Mouse (Mus musculus) midbrain, embryonic 14.5 days (tissue): ENCODE data around the gene Ifna16. TPM values are rescaled to one million over a fixed set of nuclear protein-coding genes. Genes with fewer than 3 reads are reported as not detected.
A peak's percentile ranks its signal among the peaks of the same experiment; 100 is the strongest.

Experiments
- ATAC-seq: fragments of 200-750 bp; cut with Nextera tagmentation; 2 replicates; pipeline ENCODE4 v1.8.0; 2017; ENCODE audit warnings: moderate number of reproducible peaks, moderate library complexity; ENCODE audit not compliant: low FRiP score, low TSS enrichment
- DNase-seq: peaks from one replicate; pipeline ENCODE4 v3.0.0-alpha.2; 2015
- H3K27ac ChIP-seq: fragments of 300-500 bp; sonication (generic); replicated peaks from 2 replicates; pipeline ENCODE4 v1.5.1; 2014; ENCODE audit warnings: mild to moderate bottlenecking, low read depth, low read length, moderate library complexity
- H3K27me3 ChIP-seq: fragments of 300-500 bp; sonication (generic); 2 replicates; pipeline ENCODE4 v1.6.1; 2014; ENCODE audit warnings: low read length, control low read depth, mixed read lengths; ENCODE audit not compliant: control insufficient read depth, insufficient read depth
- H3K36me3 ChIP-seq: fragments of 300-500 bp; sonication (generic); 2 replicates; pipeline ENCODE4 v1.6.1; 2014; ENCODE audit warnings: low read length, control low read depth; ENCODE audit not compliant: control insufficient read depth, insufficient read depth
- H3K4me1 ChIP-seq: fragments of 300-500 bp; sonication (generic); 2 replicates; pipeline ENCODE4 v1.6.1; 2014; ENCODE audit warnings: mild to moderate bottlenecking, antibody characterized with exemption, low read length, control low read depth; ENCODE audit not compliant: control insufficient read depth, insufficient read depth
- H3K4me2 ChIP-seq: fragments of 300-500 bp; sonication (generic); 2 replicates; pipeline ENCODE4 v1.6.1; 2014; ENCODE audit warnings: mild to moderate bottlenecking, low read length, moderate library complexity
- H3K4me3 ChIP-seq: fragments of 300-500 bp; sonication (generic); replicated peaks from 2 replicates; pipeline ENCODE4 v1.5.1; 2014; ENCODE audit warnings: low read depth, low read length
- H3K9ac ChIP-seq: fragments of 300-500 bp; sonication (generic); replicated peaks from 2 replicates; pipeline ENCODE4 v1.6.1; 2014; ENCODE audit warnings: mild to moderate bottlenecking, low read length, moderate library complexity
- H3K9me3 ChIP-seq: fragments of 300-500 bp; sonication (generic); 2 replicates; pipeline ENCODE4 v1.6.1; 2016; ENCODE audit warnings: low read length, control low read depth, mixed read lengths; ENCODE audit not compliant: control insufficient read depth
- WGBS: fragments of 180-500 bp; shearing (Covaris S2); extraction: QIAGEN DNeasy Blood & Tissue Kit; methylation state at CpG from one replicate; pipeline ENCODE4 v1.1.7; 2014; 5-methylcytosine and 5-hydroxymethylcytosine counted together
- polyA plus RNA-seq: library from polyadenylated mRNA; unstranded; fragments of >200 nt; fragmentation: Nextera tagmentation; extraction: Ambion mirVana; gene quantifications from 2 replicates; pipeline ENCODE4 v1.2.1, GENCODE M21; 2014

Ifna16 gene
- polyA plus RNA-seq, result not detected in 2 replicates

DNA sequence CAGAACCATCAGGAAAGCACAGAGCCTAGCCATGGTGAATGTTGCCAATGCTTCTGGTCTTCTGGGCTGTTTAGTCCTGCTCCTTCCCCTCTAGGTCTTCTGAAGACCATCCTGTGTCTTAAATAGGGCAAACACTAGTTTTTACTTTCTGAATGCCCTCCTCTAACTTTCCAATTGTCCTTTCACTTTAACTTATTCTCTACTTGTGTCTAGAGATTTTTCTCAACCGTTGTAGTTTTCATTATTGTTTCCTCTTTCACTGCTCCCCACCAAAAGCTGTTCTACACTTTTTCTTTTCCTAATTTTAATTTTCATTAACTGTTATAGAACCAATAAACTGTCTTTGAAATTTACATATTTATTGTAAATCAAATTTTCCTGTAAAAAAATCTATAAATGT lies at the start of gene Ifna16:
Gene Ifna16, minus strand, starts transcription at position 101 of the 400 bp plus-strand sequence.
- 79% methylated on average over 1 of the region's 1 CpGs for WGBS
- Histone ChIP-seq H3K9ac (no peak within 1 kb of the TSS), H3K27me3 (no peaks in the 10 kb centered on the region), H3K4me1 (no peaks in the 10 kb centered on the region), H3K4me3 (no peak within 1 kb of the TSS), H3K27ac (no peak within 1 kb of the TSS), H3K4me2 (no peak within 1 kb of the TSS), H3K9me3 (no peaks in the 10 kb centered on the region), H3K36me3 (no peaks in the 10 kb centered on the region)
- no peak for ATAC-seq
- no peak for DNase-seq

DNA sequence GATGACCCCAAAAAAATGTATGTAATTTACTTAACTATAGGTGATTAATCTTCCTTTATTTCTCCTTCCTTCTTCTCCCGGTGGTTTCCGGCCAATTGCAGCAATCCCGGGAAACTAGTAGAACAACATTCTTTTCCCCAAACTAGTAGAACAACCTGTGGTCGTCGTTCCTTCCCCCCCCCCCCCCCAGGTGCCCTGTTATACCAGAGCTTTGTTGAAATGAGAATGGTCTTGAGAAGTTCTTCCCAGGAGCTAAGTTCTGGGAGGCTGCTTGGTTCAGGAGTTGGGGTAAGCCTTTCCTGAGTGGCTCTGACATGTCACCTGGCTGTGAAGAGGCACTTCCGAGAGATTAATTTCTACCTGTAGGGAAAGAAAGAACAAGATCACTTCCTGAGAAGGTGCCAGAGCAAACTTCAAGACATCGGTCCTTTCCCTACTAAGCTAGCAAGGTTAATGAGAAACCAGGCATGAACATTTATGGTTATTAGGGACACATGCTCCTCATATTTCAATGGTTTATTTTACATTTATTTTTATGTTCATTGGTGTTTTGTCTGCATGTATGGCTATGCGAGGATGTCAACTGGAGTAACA lies 46.9 kb upstream of the Ifna16 start:
- Histone ChIP-seq H3K27ac (no peak overlapping the region), H3K36me3 (peaks cover 7% of the 10 kb centered on the region), H3K4me1 (peaks cover 23% of the 10 kb centered on the region), H3K4me2 (no peak overlapping the region), H3K9me3 (no peaks in the 10 kb centered on the region), H3K4me3 (no peak overlapping the region), H3K9ac (no peak overlapping the region), H3K27me3 (no peaks in the 10 kb centered on the region)
- no peak for ATAC-seq
- 70% methylated on average over 8 of the region's 8 CpGs for WGBS
- DNase-seq, result no peak

DNA sequence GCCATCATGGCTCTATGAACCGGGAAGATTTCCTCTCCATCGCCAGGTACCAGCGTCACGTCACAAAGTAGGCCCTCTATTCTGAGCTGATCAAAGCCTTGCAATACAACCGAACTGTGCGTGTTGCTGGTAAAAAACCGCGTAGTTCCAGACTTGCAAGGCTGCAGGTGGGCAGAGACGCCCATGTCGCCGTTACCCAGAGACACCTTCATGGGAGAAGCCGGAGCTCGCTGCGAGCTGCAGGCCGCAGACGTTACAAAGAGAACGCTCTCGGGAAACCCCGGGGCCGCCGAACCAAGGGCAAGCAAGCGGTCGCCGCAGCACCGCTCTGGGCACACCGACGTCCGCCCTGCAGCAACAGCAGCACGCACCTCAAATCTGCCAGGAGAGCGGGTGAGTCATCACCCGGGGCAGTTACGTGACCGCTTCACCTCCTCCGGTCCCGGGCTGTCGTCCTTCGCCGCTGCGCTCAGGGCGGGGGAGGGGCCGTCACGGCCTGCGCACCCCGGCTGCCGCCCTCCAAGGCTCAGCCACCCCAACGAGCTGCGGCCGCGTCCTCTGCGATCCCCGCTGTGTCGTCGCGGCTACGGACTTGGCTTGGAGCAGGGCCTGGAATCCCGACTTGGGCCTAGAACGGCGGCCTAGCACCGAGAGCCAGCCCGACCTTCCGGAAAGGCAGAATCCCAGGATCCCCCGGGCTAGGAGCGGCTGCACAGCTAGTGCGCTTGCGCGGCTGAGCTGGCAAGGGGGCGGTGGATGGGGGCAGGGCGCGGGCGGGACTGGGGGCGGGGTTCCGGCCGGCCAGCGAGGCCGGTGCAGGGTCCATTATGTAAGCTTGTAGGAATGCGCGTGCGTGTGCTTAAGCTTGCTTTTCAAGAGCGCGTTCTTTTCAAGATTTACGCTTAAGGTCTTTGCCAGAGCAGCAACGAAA lies 45.3 kb upstream of the Ifna16 start, which contains the start of the genes Gm26566 and Klhl9:
Gene Gm26566, plus strand, starts transcription at position 15 of the 931 bp plus-strand sequence.
Gene Klhl9, minus strand, starts transcription at position 675 of the 931 bp plus-strand sequence.
- Histone ChIP-seq H3K9me3 (no peaks in the 10 kb centered on the region), H3K27me3 (no peaks in the 10 kb centered on the region), H3K9ac (peak within 1 kb of the TSS; percentile 98), H3K4me3 (peak within 1 kb of the TSS; percentile 98), H3K36me3 (peaks cover 11% of the 10 kb centered on the region), H3K4me2 (peak within 1 kb of the TSS; percentile 93), H3K4me1 (peaks cover 33% of the 10 kb centered on the region), H3K27ac (peak within 1 kb of the TSS; percentile 97)
- WGBS, result under 1% methylated on average over 82 of the region's 82 CpGs
- DNase-seq, result peak; percentile 98
- ATAC-seq, result peak; percentile 96

DNA sequence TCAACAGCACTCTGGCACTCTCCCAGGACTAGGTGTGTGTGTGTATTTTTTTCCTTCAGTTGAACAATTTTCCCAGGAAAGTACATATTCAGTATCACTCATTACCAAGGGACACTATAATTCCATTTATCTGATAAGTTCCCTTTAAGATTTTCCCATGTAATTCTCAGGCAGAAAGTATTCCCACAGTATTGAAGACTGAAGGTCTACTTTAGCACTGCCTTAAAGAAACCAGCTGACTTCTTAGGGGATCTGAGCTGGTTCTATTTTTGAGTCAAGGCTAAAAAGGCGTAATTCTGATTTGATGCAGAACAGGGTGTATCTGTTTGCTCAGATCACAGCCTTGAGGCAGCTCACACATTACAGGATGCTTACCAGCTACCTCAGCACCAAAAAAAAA lies 42.0 kb upstream of the Ifna16 start:
- Histone ChIP-seq H3K9me3 (no peaks in the 10 kb centered on the region), H3K4me3 (peak overlapping the region; percentile 26), H3K27ac (no peak overlapping the region), H3K4me2 (peak overlapping the region; percentile 93), H3K36me3 (peaks cover 28% of the 10 kb centered on the region), H3K4me1 (peaks cover 35% of the 10 kb centered on the region), H3K9ac (peak overlapping the region; percentile 42; the same call in 1 of the 2 replicates), H3K27me3 (no peaks in the 10 kb centered on the region)
- no peak for ATAC-seq
- no peak for DNase-seq
- 45% methylated on average over 1 of the region's 1 CpGs for WGBS

DNA sequence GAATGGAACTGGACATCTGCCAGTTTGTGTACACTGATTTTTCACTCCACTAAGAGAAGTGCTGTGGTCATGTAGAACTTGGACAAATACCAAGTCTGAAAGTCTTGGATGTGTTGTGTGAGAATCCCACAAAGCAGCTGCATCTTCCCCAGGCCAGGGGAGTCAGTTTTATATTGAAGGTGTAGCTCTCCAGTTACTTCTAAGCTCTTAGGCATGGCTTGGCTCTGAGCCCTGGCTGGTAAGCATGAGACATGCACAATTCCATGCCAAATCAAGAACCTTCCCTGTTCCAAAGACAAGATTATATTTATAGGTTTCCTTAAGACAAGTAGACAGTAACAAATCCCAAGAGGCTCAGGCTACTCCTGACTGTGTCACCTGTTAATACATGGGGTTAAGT lies 38.3 kb upstream of the Ifna16 start:
- Histone ChIP-seq H3K4me2 (no peak overlapping the region), H3K4me1 (peaks cover 23% of the 10 kb centered on the region), H3K4me3 (no peak overlapping the region), H3K27ac (no peak overlapping the region), H3K9ac (no peak overlapping the region), H3K27me3 (no peaks in the 10 kb centered on the region), H3K9me3 (no peaks in the 10 kb centered on the region), H3K36me3 (peaks cover 28% of the 10 kb centered on the region)
- DNase-seq, result no peak
- no peak for ATAC-seq

DNA sequence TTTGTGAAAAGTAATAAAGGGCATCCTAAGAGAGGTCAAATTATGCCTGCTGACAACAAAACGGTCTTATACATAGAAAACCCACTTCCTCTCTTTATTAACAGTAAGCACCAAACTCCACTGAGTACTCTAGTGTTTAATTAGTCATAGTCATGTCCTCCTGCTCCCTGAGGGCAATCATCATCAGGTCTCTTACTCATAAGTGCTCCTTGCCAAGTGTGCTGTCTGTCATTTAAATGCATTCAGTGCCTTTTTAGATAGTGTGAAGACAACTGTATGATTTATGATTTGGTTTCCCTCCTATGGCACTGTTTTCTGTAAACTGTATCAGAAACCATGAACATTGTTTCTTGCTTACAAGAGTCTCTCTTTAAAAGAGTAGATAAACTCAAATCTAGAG lies 37.6 kb upstream of the Ifna16 start:
- peaks cover 17% of the 10 kb centered on the region for H3K4me1 ChIP-seq
- no peak overlapping the region for H3K4me3 ChIP-seq
- ATAC-seq (no peak), DNase-seq (no peak)
- no peaks in the 10 kb centered on the region for H3K27me3 ChIP-seq
- no peak overlapping the region for H3K9ac ChIP-seq
- 100% methylated on average over 1 of the region's 1 CpGs for WGBS
- H3K27ac ChIP-seq, result no peak overlapping the region
- no peak overlapping the region for H3K4me2 ChIP-seq
- H3K9me3 ChIP-seq, result no peaks in the 10 kb centered on the region
- peaks cover 26% of the 10 kb centered on the region for H3K36me3 ChIP-seq

DNA sequence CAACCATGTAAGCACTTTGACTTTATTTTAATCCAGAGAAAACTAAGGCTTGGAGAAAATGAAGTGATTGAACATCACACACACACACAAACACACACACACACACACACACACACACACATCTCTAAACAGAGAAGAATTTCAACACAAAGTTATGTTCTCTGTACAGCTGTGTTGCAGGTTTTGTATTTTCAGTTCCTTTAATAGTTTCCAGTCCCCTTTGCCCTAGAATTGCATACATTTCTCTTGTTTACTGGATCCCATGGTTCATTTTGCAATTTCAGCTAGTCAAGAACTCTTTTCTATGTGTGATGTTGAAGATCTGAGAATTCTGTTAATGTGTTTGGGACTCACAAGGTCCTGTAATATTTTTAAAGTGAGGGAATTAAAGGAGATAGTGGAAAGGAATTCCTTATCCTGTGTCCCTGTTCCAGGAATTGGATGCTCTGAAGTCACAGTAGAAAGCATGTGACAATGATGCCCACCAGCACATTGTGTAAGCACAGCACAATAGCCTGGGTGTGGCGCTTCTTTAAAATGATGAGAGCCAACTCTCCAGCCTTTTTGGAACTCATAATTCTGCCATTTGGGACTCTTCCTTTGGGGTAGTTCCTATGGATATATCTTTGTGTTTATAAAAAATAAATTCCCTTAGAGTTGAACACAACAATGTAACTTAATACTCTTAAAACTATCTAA lies 30.6 kb upstream of the Ifna16 start:
- 90% methylated on average over 1 of the region's 1 CpGs for WGBS
- Histone ChIP-seq H3K9ac (no peak overlapping the region), H3K27me3 (no peaks in the 10 kb centered on the region), H3K36me3 (no peaks in the 10 kb centered on the region), H3K4me1 (no peaks in the 10 kb centered on the region), H3K4me2 (no peak overlapping the region), H3K27ac (no peak overlapping the region), H3K9me3 (no peaks in the 10 kb centered on the region), H3K4me3 (no peak overlapping the region)
- no peak for ATAC-seq
- DNase-seq, result no peak

DNA sequence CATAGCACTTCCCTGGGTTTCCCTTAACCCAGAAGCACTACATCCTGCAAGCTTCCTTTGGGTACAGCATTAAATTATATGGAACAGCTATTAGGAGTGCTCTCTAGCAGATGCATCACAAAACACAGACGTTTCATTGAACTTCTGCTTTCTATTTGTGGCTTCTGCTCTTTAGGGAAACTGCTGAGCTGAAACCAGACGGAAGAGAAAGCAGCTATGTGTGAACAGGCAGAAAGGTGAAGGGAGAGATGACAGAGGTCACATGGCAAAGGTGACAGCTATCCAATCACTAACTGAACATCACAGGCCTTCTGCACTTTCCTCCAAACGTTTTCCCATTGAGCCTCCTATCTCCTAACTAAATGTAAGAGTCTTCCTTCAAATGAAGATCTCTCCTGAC lies 29.2 kb upstream of the Ifna16 start:
- DNase-seq (no peak), ATAC-seq (no peak)
- Histone ChIP-seq H3K36me3 (no peaks in the 10 kb centered on the region), H3K9ac (no peak overlapping the region), H3K4me3 (no peak overlapping the region), H3K4me1 (no peaks in the 10 kb centered on the region), H3K27ac (no peak overlapping the region), H3K9me3 (no peaks in the 10 kb centered on the region), H3K27me3 (no peaks in the 10 kb centered on the region), H3K4me2 (no peak overlapping the region)
- WGBS, result 54% methylated on average over 3 of the region's 3 CpGs
